Mouse (Mus musculus): ENCODE data around the gene Neurl2. TPM values are rescaled to one million over a fixed set of nuclear protein-coding genes. Genes with fewer than 3 reads are reported as not detected.

Neurl2 gene
- polyA plus RNA-seq, 1 experiment from 2014 or later, result 7.7 TPM

DNA sequence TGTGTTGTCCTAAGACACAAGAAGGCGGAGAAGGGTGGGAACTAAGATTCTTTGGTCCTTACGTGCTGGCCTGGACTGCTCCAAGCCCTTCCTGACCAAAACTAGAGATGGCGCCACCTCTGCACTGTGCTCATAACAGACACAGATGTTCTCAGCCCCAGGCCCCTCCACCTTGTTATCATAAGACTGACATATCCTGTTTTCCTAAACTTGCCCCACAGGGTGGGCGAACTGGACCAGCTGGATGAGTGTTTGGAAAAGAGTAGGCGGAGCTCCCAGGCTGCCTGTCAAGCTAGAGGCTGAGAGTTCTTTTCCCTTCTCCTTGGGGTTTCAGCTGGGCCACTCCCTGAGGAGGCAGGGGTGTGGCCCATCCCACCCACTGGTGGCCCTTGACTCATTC lies 15.6 kb downstream of the Neurl2 start:
- DNase-seq (ENCODE audit: low spot score), result no peak
- 47% methylated on average over 5 of the region's 5 CpGs for WGBS
- peaks cover 22% of the 10 kb centered on the region for H3K36me3 ChIP-seq (ENCODE audit: control insufficient read depth, insufficient read depth, low read length)
- H3K27me3 ChIP-seq (replicated peaks; ENCODE audit: control insufficient read depth, insufficient read depth, low read length), result no peaks in the 10 kb centered on the region
- ATAC-seq (replicated peaks; ENCODE audit: low FRiP score, low TSS enrichment, low read depth), result no peak
- H3K4me1 ChIP-seq (replicated peaks; ENCODE audit: control insufficient read depth, insufficient read depth, low read length), result peaks cover 7% of the 10 kb centered on the region
- H3K27ac ChIP-seq (ENCODE audit: low read depth), result no peak overlapping the region
- no peak overlapping the region for H3K4me2 ChIP-seq (ENCODE audit: low read length)
- no peaks in the 10 kb centered on the region for H3K9me3 ChIP-seq (ENCODE audit: control insufficient read depth, low read length)
- no peak overlapping the region for H3K4me3 ChIP-seq (ENCODE audit: low read depth, low read length)
- H3K9ac ChIP-seq (ENCODE audit: low read length), result no peak overlapping the region

DNA sequence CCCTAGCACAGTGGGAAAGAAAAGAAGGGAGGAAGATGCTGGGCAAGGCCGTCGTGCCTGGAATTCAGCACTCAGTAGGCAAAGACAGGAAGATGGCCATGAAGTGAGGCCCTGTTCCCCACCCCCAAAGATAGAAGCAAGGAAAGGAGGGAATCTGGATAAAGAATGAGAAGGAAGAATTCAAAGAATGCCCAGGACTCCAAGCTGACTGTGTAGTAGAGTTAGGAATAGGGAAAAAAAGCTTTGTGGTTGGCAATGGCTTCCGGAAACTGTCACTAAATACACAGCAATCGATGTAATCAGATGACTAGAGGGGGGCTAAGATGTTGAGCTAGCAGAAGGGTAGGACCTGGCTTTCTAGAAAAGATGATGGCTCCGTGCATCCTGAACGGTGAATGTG lies 16.1 kb downstream of the Neurl2 start:
- H3K27ac ChIP-seq (ENCODE audit: low read depth), result peak overlapping the region; percentile 11; the same call in 1 of the 2 replicates
- peaks cover 5% of the 10 kb centered on the region for H3K4me1 ChIP-seq (replicated peaks; ENCODE audit: control insufficient read depth, insufficient read depth, low read length)
- H3K9ac ChIP-seq (ENCODE audit: low read length), result no peak overlapping the region
- ATAC-seq (replicated peaks; ENCODE audit: low FRiP score, low TSS enrichment, low read depth) (no peak), DNase-seq (ENCODE audit: low spot score) (no peak)
- H3K36me3 ChIP-seq (ENCODE audit: control insufficient read depth, insufficient read depth, low read length), result peaks cover 27% of the 10 kb centered on the region
- H3K9me3 ChIP-seq (ENCODE audit: control insufficient read depth, low read length), result no peaks in the 10 kb centered on the region
- WGBS, result 75% methylated on average over 6 of the region's 6 CpGs
- H3K4me2 ChIP-seq (ENCODE audit: low read length), result no peak overlapping the region
- H3K27me3 ChIP-seq (replicated peaks; ENCODE audit: control insufficient read depth, insufficient read depth, low read length), result no peaks in the 10 kb centered on the region
- no peak overlapping the region for H3K4me3 ChIP-seq (ENCODE audit: low read depth, low read length)

DNA sequence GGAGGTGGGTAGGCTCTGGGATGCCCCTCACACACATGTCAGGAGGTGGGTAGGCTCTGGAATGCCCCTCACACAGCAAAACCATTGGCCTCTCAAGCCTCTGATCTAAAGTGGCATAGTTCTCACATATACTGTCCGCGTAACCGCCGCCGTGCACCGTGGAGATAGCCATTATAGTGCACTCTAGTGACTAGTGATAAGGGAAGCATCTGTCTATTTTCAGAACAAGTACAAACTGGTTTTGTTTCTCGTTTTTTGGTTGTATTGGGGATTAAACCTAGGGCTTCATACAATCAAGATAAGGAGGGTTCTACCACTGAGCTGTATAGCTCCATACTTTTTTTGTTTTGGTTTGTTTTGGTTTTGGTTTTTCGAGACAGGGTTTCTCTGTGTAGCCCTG lies 17.4 kb downstream of the Neurl2 start:
- Histone ChIP-seq H3K9ac (ENCODE audit: low read length) (no peak overlapping the region), H3K27me3 (replicated peaks; ENCODE audit: control insufficient read depth, insufficient read depth, low read length) (no peaks in the 10 kb centered on the region), H3K4me2 (ENCODE audit: low read length) (no peak overlapping the region), H3K27ac (ENCODE audit: low read depth) (no peak overlapping the region), H3K4me1 (replicated peaks; ENCODE audit: control insufficient read depth, insufficient read depth, low read length) (peaks cover 4% of the 10 kb centered on the region; the same call in 1 of the 2 replicates), H3K9me3 (ENCODE audit: control insufficient read depth, low read length) (no peaks in the 10 kb centered on the region), H3K4me3 (ENCODE audit: low read depth, low read length) (no peak overlapping the region), H3K36me3 (ENCODE audit: control insufficient read depth, insufficient read depth, low read length) (peaks cover 19% of the 10 kb centered on the region)
- ATAC-seq (replicated peaks; ENCODE audit: low FRiP score, low TSS enrichment, low read depth) (no peak), DNase-seq (ENCODE audit: low spot score) (no peak)
- WGBS, result 90% methylated on average over 8 of the region's 8 CpGs

DNA sequence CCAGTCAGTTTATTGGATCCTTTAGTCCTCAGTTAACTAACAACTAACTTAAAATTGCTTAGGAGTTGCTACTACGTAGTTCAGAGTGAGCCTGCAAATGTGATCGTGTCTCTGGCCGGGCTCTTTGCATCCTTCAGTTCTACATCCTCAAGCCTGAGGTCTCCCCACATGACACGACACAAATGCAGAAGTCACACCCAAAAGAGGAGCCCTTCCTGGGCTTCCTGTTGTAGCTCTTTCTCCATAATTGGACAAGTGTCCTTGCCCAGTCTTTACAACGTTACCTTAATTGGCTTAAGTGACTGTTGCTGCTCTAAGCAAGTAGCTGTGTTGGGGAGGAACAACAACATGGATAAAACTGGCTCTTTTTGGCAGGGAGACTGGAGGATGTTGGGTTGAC lies 17.9 kb downstream of the Neurl2 start:
- no peak for DNase-seq (ENCODE audit: low spot score)
- Histone ChIP-seq H3K4me3 (ENCODE audit: low read depth, low read length) (no peak overlapping the region), H3K36me3 (ENCODE audit: control insufficient read depth, insufficient read depth, low read length) (peaks cover 14% of the 10 kb centered on the region), H3K27me3 (replicated peaks; ENCODE audit: control insufficient read depth, insufficient read depth, low read length) (no peaks in the 10 kb centered on the region), H3K9ac (ENCODE audit: low read length) (no peak overlapping the region), H3K9me3 (ENCODE audit: control insufficient read depth, low read length) (no peaks in the 10 kb centered on the region), H3K27ac (ENCODE audit: low read depth) (no peak overlapping the region), H3K4me2 (ENCODE audit: low read length) (no peak overlapping the region), H3K4me1 (replicated peaks; ENCODE audit: control insufficient read depth, insufficient read depth, low read length) (peaks cover 4% of the 10 kb centered on the region; the same call in 1 of the 2 replicates)
- no peak for ATAC-seq (replicated peaks; ENCODE audit: low FRiP score, low TSS enrichment, low read depth)
- WGBS, result 88% methylated on average over 5 of the region's 5 CpGs

DNA sequence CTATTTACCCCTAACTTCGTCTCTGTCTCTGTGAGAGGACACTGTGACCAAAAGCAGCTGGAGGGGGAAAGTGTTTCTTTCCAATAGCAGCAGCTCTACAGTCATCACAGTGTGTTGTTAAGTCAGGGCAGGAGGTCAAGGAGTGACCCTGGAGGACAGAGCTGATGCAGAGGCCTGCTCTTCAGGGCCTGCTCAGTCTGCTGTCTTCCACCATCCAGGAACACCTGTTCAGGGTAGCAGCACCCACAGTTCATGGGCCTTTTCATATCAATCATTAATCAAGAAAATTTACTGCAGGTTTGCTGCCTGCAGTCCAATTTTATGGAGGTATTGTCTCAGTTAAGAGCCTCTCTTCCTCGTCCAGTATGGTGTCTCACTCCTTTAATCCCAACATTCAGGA lies 19.7 kb downstream of the Neurl2 start:
- DNase-seq (ENCODE audit: low spot score) (no peak), ATAC-seq (replicated peaks; ENCODE audit: low FRiP score, low TSS enrichment, low read depth) (no peak)
- H3K4me3 ChIP-seq (ENCODE audit: low read depth, low read length), result no peak overlapping the region
- no peak overlapping the region for H3K4me2 ChIP-seq (ENCODE audit: low read length)
- H3K9ac ChIP-seq (ENCODE audit: low read length), result no peak overlapping the region
- H3K36me3 ChIP-seq (ENCODE audit: control insufficient read depth, insufficient read depth, low read length), result peaks cover 16% of the 10 kb centered on the region; the same call in 1 of the 2 replicates
- no peaks in the 10 kb centered on the region for H3K27me3 ChIP-seq (replicated peaks; ENCODE audit: control insufficient read depth, insufficient read depth, low read length)
- no peak overlapping the region for H3K27ac ChIP-seq (ENCODE audit: low read depth)
- H3K4me1 ChIP-seq (replicated peaks; ENCODE audit: control insufficient read depth, insufficient read depth, low read length), result peaks cover 4% of the 10 kb centered on the region; the same call in 1 of the 2 replicates
- no peaks in the 10 kb centered on the region for H3K9me3 ChIP-seq (ENCODE audit: control insufficient read depth, low read length)
- WGBS, result 51% methylated on average over 2 of the region's 2 CpGs

DNA sequence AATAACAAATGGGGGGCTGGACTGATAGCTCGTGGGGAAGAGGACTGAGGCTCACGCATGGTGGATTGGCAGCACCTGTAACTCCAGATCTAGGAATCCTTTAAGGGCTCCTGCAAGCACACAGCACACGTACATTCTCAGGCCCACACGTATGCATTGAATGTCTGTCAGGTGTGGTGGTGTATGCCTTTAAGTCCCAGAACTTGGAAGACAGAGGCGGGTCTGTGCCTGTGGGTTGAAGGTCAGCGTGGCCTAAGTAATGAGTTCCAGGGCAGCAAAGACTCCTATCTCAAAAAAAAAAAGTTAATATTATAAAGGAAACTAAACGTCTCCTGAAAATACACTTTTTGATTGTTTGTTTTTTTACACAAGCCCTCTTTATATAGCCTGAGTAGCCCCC lies 26.6 kb downstream of the Neurl2 start:
- Histone ChIP-seq H3K9me3 (ENCODE audit: control insufficient read depth, low read length) (no peaks in the 10 kb centered on the region), H3K27me3 (replicated peaks; ENCODE audit: control insufficient read depth, insufficient read depth, low read length) (no peaks in the 10 kb centered on the region), H3K9ac (ENCODE audit: low read length) (no peak overlapping the region), H3K4me2 (ENCODE audit: low read length) (no peak overlapping the region), H3K4me3 (ENCODE audit: low read depth, low read length) (no peak overlapping the region), H3K4me1 (replicated peaks; ENCODE audit: control insufficient read depth, insufficient read depth, low read length) (peaks cover 12% of the 10 kb centered on the region), H3K27ac (ENCODE audit: low read depth) (no peak overlapping the region), H3K36me3 (ENCODE audit: control insufficient read depth, insufficient read depth, low read length) (0 out of 2 replicates have a peak, but pooled peaks cover 6% of the 10 kb centered on the region)
- WGBS, result 74% methylated on average over 7 of the region's 7 CpGs
- DNase-seq (ENCODE audit: low spot score) (no peak), ATAC-seq (replicated peaks; ENCODE audit: low FRiP score, low TSS enrichment, low read depth) (no peak)

DNA sequence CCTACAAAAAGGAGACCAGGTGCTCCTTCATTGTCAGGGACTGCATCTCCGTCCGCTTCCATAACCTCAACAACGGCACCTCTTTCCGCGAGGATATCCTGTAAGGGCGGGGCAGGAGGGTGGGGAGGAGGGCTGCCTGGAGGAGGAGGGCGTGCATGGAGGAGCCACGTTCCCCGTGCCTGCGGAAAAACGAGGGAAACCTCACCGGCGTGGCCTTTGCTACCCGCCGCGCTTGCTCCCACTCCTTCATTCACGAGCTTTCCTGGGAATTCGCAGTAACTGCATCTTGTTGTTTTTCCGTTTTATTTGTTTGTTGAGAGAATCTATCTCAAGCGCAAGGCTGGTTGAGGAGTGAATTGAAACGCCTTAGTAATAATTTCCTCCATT lies 27.9 kb downstream of the Neurl2 start:
- H3K36me3 ChIP-seq (ENCODE audit: control insufficient read depth, insufficient read depth, low read length), result peaks cover 12% of the 10 kb centered on the region; the same call in 1 of the 2 replicates
- H3K27ac ChIP-seq (ENCODE audit: low read depth), result peak overlapping the region; percentile 81; the same call in 1 of the 2 replicates
- H3K9me3 ChIP-seq (ENCODE audit: control insufficient read depth, low read length), result no peaks in the 10 kb centered on the region
- H3K27me3 ChIP-seq (replicated peaks; ENCODE audit: control insufficient read depth, insufficient read depth, low read length), result no peaks in the 10 kb centered on the region
- 2% methylated on average over 21 of the region's 21 CpGs for WGBS
- H3K4me1 ChIP-seq (replicated peaks; ENCODE audit: control insufficient read depth, insufficient read depth, low read length), result peaks cover 12% of the 10 kb centered on the region
- ATAC-seq (replicated peaks; ENCODE audit: low FRiP score, low TSS enrichment, low read depth), result peak; percentile 63
- peak overlapping the region; percentile 97 for H3K4me2 ChIP-seq (ENCODE audit: low read length)
- peak overlapping the region; percentile 82 for H3K9ac ChIP-seq (ENCODE audit: low read length)
- DNase-seq (ENCODE audit: low spot score), result no peak
- peak overlapping the region; percentile 91 for H3K4me3 ChIP-seq (ENCODE audit: low read depth, low read length)

DNA sequence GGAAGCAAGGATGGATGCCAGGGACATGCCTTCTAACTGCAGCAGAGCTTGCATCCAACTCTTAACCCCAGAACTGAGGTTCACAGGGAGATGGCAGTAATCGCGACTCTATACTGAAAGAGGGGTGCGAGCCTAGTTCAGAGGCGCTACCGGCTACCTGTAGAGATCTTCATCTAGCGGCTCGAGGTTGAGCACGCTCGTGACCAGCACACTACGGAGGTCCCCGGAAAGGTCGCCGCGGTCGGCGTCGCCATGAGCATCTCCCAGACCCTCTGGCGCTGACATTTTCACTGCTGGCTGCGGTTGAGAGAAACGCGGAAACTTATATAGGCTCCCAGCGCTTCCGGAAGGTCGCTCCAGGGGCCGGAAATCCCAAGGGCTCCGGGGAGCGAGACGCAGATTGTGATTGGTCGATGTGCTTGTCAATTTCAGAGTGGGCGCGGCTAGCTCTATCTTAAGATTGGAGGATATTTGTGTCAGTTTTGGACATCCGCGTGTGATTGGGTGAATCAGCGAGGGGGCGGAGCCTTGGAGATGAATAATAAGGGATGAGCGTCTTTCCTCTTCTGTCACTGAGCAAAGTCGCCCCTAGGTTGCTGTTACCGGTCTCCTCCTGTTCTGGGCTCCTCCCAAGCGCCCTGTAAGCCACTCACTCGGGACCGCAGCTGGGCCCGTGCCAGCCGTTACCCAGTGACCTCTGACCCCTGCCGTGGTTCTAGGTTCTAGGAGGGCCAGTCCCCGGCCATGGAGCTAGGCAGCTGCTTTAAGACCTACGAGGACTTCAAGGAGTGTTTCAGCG lies 28.5 kb downstream of the Neurl2 start, which contains the start of the genes Acot8 and Zswim3:
Acot8 (minus strand) TSS at position 350 of the 799 bp plus-strand sequence.
Zswim3 (plus strand) TSS at position 566 of the 799 bp plus-strand sequence.
- Histone ChIP-seq H3K27me3 (replicated peaks; ENCODE audit: control insufficient read depth, insufficient read depth, low read length) (no peaks in the 10 kb centered on the region), H3K9me3 (ENCODE audit: control insufficient read depth, low read length) (no peaks in the 10 kb centered on the region), H3K27ac (ENCODE audit: low read depth) (peak within 1 kb of the TSS; percentile 81), H3K9ac (ENCODE audit: low read length) (peak within 1 kb of the TSS; percentile 82), H3K4me1 (replicated peaks; ENCODE audit: control insufficient read depth, insufficient read depth, low read length) (peaks cover 12% of the 10 kb centered on the region), H3K4me3 (ENCODE audit: low read depth, low read length) (peak within 1 kb of the TSS; percentile 91), H3K36me3 (ENCODE audit: control insufficient read depth, insufficient read depth, low read length) (peaks cover 17% of the 10 kb centered on the region), H3K4me2 (ENCODE audit: low read length) (peak within 1 kb of the TSS; percentile 97)
- DNase-seq (ENCODE audit: low spot score), result peak; percentile 99
- ATAC-seq (replicated peaks; ENCODE audit: low FRiP score, low TSS enrichment, low read depth), result peak; percentile 96
- under 1% methylated on average over 47 of the region's 47 CpGs for WGBS

Measured in intestine, embryonic 14.5 days (tissue).